Mouse (Mus musculus) liver, postnatal 0 days (tissue): ENCODE measurements at regions not wholly inside any gene's neighbourhood (a gene's known extent, or its start where the extent isn't known, plus 50 kb on each side); places are given as distances from the start of the nearest gene placed in this dataset.

ENCODE experiments used
- ATAC-seq: fragments of 200-750 bp; cut with Nextera tagmentation; 2 replicates; pipeline ENCODE4 v1.8.0; 2017; ENCODE audit warnings: mild to moderate bottlenecking, moderate library complexity
- DNase-seq: peaks from one replicate; pipeline ENCODE4 v3.0.0-alpha.2; 2016
- H3K27ac ChIP-seq: fragments of 300-500 bp; sonication (generic); 2 replicates; pipeline ENCODE4 v1.5.1; 2014; ENCODE audit warnings: antibody characterized with exemption, moderate library complexity, mild to moderate bottlenecking, low read depth
- H3K27me3 ChIP-seq: fragments of 300-500 bp; sonication (generic); 2 replicates; pipeline ENCODE4 v1.6.1; 2014; ENCODE audit warnings: low read length, control low read depth, mixed read lengths; ENCODE audit not compliant: insufficient read depth
- H3K36me3 ChIP-seq: fragments of 300-500 bp; sonication (generic); replicated peaks from 2 replicates; pipeline ENCODE4 v1.6.1; 2014; ENCODE audit warnings: mild to moderate bottlenecking, control low read depth, low read length, moderate library complexity, mixed read lengths; ENCODE audit not compliant: insufficient read depth
- H3K4me1 ChIP-seq: fragments of 300-500 bp; sonication (generic); 2 replicates; pipeline ENCODE4 v1.6.1; 2014; ENCODE audit warnings: antibody characterized with exemption, mild to moderate bottlenecking, control low read depth; ENCODE audit not compliant: insufficient read depth
- H3K4me2 ChIP-seq: fragments of 300-500 bp; sonication (generic); 2 replicates; pipeline ENCODE4 v1.6.1; 2014; ENCODE audit warnings: low read depth, mild to moderate bottlenecking, low read length, moderate library complexity, mixed read lengths
- H3K4me3 ChIP-seq: fragments of 300-500 bp; sonication (generic); 2 replicates; pipeline ENCODE4 v1.5.1; 2014; ENCODE audit warnings: low read depth, low read length
- H3K9ac ChIP-seq: fragments of 300-500 bp; sonication (generic); replicated peaks from 2 replicates; pipeline ENCODE4 v1.6.1; 2014; ENCODE audit warnings: mild to moderate bottlenecking, moderate library complexity
- H3K9me3 ChIP-seq: fragments of 300-500 bp; sonication (generic); 2 replicates; pipeline ENCODE4 v1.6.1; 2016; ENCODE audit warnings: mild to moderate bottlenecking, control low read depth, low read length, mixed read lengths
- CTCF ChIP-seq: sonication (generic); IDR thresholded peaks from 2 replicates; pipeline ENCODE4 v1.5.1; 2016; ENCODE audit warnings: antibody characterized with exemption, low read depth
- EP300 ChIP-seq: IDR thresholded peaks from 2 replicates; pipeline ENCODE4 v1.6.1; 2016; ENCODE audit warnings: antibody characterized with exemption, low read depth, mild to moderate bottlenecking
- WGBS: fragments of 180-500 bp; shearing (Covaris S2); extraction: QIAGEN DNeasy Blood & Tissue Kit; methylation state at CpG from one replicate; pipeline ENCODE4 v1.1.7; 2014; ENCODE audit not compliant: insufficient replicate concordance; 5-methylcytosine and 5-hydroxymethylcytosine counted together

DNA sequence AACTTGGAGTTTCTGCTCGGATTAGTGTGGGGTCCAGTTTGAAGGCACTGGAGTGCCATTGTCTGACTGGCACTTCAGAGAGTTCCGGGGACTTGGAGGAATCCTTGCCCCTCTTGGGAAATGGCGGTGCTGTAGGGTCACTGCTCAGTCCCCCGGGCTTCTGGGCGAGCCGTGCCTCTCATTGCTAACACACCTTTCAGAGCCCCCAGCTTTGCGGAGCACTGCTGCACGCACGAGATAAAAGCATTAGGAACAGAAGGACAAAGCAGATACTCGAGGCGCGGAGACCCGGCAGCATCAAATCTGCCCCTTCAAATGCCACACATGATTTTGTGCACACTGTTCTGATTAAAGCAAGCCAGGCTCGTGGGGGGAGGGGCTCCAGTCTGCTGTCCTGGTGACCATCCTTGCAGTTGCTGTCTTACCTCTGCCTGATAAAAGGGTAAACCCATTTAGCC lies 280.8 kb upstream of the Eef2kmt start:
- Histone ChIP-seq H3K4me2 (no peak overlapping the region), H3K9ac (no peak overlapping the region), H3K4me1 (0 out of 2 replicates have a peak, but pooled peaks cover 2% of the 10 kb centered on the region), H3K27me3 (no peaks in the 10 kb centered on the region), H3K27ac (no peak overlapping the region), H3K9me3 (no peaks in the 10 kb centered on the region), H3K4me3 (no peak overlapping the region), H3K36me3 (no peaks in the 10 kb centered on the region)
- ATAC-seq: no peak
- WGBS: 45% methylated on average over 14 of the region's 14 CpGs
- DNase-seq: no peak
- no peak for TF ChIP-seq CTCF
- no peak for TF ChIP-seq EP300

DNA sequence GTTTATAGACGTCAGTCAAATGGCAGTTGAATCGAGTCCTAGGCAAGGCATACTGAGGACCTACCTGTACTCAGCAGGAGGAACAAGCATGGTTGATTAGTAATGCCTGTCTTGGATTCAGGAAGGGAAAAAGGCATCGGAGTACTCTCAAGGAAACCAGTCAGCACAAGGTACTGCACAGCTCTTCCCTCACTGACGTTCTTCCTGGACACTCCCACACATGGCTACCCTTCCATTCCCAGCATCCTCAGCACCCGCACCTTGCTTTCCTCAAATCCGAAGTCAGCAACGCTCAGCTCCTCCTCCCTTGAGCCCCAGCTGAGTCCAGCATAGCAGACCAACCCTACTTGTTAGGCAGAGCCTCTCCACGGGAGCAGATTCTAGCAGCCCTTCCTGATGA lies 279.6 kb upstream of the Eef2kmt start:
- DNase-seq (no peak), ATAC-seq (no peak)
- H3K9ac ChIP-seq: no peak overlapping the region
- WGBS: 47% methylated on average over 8 of the region's 8 CpGs
- H3K4me2 ChIP-seq: no peak overlapping the region
- H3K27me3 ChIP-seq: no peaks in the 10 kb centered on the region
- no peak overlapping the region for H3K27ac ChIP-seq
- H3K4me3 ChIP-seq: no peak overlapping the region
- no peaks in the 10 kb centered on the region for H3K9me3 ChIP-seq
- TF ChIP-seq CTCF (no peak), EP300 (no peak)
- H3K36me3 ChIP-seq: no peaks in the 10 kb centered on the region
- H3K4me1 ChIP-seq: peaks cover 4% of the 10 kb centered on the region

- Histone ChIP-seq H3K4me3 (no peak overlapping the region), H3K27me3 (no peaks in the 10 kb centered on the region), H3K27ac (no peak overlapping the region), H3K9me3 (no peaks in the 10 kb centered on the region), H3K9ac (no peak overlapping the region), H3K4me2 (no peak overlapping the region), H3K4me1 (peaks cover 6% of the 10 kb centered on the region), H3K36me3 (no peaks in the 10 kb centered on the region)
- no peak for ATAC-seq
- no peak for DNase-seq
- peak; percentile 47 for TF ChIP-seq CTCF
- TF ChIP-seq EP300: no peak
- 56% methylated on average over 5 of the region's 5 CpGs for WGBS
Measured at GRCm38 (mm10) chr16:5534862-5535261, 279.1 kb upstream of the Eef2kmt start.

- WGBS: 14% methylated on average over 3 of the region's 3 CpGs
- Histone ChIP-seq H3K27ac (no peak overlapping the region), H3K4me2 (no peak overlapping the region), H3K4me3 (no peak overlapping the region), H3K36me3 (no peaks in the 10 kb centered on the region), H3K9me3 (no peaks in the 10 kb centered on the region), H3K4me1 (peaks cover 6% of the 10 kb centered on the region), H3K9ac (no peak overlapping the region), H3K27me3 (no peaks in the 10 kb centered on the region)
- DNase-seq (no peak), ATAC-seq (peak; percentile 63)
- TF ChIP-seq EP300: no peak
- no peak for TF ChIP-seq CTCF
Measured at GRCm38 (mm10) chr16:5534385-5534784, 278.6 kb upstream of the Eef2kmt start.

GRCm38 (mm10) chr16:5532281-5532680 lies 276.5 kb upstream of the Eef2kmt start:
- Histone ChIP-seq H3K4me1 (peaks cover 6% of the 10 kb centered on the region), H3K4me2 (no peak overlapping the region), H3K27me3 (no peaks in the 10 kb centered on the region), H3K9ac (no peak overlapping the region), H3K4me3 (no peak overlapping the region), H3K9me3 (no peaks in the 10 kb centered on the region), H3K36me3 (no peaks in the 10 kb centered on the region), H3K27ac (peak overlapping the region; percentile 76)
- 46% methylated on average over 3 of the region's 3 CpGs for WGBS
- TF ChIP-seq EP300 (0 out of 2 replicates have a peak, but pooled peaks have one; percentile 48), CTCF (no peak)
- peak; percentile 69 for DNase-seq
- ATAC-seq: peak; percentile 90

DNA sequence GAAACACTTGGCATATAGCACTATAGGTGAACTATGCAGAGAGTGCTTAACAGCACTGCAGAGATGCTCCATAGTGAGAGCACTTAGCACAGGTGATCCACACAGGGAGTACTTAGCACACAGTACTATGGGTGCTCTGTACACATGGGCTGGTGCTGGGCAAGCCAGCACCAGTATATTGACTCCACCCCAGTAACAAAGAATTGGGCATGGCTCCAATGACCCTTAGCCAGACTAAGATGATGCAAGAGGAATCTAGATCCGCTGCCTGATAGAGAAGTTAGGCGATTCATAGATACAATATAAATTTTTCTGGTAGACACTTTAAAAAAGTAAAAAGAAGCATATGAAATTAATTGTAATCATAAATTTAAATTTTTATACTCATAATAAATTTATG lies 274.0 kb upstream of the Eef2kmt start:
- Histone ChIP-seq H3K36me3 (no peaks in the 10 kb centered on the region), H3K27me3 (no peaks in the 10 kb centered on the region), H3K9me3 (no peaks in the 10 kb centered on the region), H3K4me1 (peaks cover 6% of the 10 kb centered on the region), H3K4me2 (no peak overlapping the region), H3K9ac (no peak overlapping the region), H3K4me3 (no peak overlapping the region), H3K27ac (no peak overlapping the region)
- TF ChIP-seq EP300 (no peak), CTCF (no peak)
- 60% methylated on average over 2 of the region's 2 CpGs for WGBS
- DNase-seq (peak; percentile 52), ATAC-seq (peak; percentile 59)

DNA sequence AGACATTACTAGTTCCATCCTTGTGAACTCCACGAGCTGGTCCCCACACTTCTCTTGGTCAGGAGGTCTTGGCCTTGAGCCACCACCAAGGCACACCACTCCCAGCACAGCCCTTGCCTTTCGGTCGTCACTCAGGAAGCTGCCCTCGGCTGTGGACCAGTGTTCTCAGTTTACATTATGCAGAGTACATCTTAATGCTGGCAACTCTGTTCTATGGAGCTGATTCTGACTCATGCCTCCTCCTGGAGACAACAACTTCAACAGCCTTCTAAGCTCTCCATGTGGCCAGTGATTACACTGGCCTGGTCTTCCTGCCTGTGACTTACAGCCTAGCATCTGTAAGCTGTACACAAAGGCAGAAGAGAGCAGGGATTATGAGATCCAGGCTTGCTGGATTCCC lies 272.2 kb upstream of the Eef2kmt start:
- H3K27me3 ChIP-seq: no peaks in the 10 kb centered on the region
- peaks cover 6% of the 10 kb centered on the region for H3K4me1 ChIP-seq
- H3K4me2 ChIP-seq: no peak overlapping the region
- H3K36me3 ChIP-seq: no peaks in the 10 kb centered on the region
- no peak for TF ChIP-seq CTCF
- TF ChIP-seq EP300: no peak
- H3K27ac ChIP-seq: no peak overlapping the region
- DNase-seq (no peak), ATAC-seq (no peak)
- H3K9me3 ChIP-seq: no peaks in the 10 kb centered on the region
- whole genome bisulfite sequencing: 44% methylated on average over 4 of the region's 4 CpGs
- no peak overlapping the region for H3K4me3 ChIP-seq
- H3K9ac ChIP-seq: no peak overlapping the region
